Comparison of ENCODE assay signal across 8 mouse cellular contexts in the genomic region with DNA sequence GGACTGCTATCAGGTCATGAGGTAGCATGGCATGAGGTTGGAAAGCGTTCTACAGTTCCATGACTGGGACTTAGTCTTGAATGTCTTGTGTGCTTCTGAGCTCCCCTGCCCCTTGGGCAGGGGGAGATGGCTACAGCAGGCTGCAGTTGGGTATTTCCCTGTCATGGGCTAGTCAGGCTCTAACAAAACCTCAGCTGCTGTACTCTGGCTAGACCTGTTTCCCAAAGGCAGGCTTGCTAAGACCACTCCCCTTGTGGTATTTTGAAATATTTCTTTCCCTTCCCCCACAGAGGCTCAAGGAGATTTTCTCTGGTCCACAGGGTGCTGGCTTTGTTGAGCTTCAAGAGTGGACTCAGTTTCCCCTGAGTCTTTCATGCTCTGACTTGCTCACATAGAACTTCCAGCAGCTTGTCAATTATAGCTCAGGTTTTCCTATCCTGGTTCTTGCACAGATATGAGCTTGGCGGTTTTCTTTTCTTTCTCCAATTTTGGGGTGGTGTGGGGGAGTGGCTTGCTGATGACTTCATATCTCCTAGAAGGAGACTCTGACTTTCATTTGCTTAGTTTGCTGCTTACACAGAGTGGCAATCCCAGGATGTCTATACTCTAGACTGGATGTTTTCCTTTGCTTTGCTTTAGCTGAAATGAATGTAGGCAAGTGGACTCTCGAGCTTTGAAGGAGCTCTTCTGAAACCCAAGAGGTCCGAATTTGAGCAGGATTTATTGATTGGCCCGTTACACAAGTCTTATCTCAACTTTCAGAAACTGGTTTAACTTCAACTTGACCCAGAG.
"Had no signal": no experiment of that assay in that cellular context is flagged by ENCODE, and none has a peak within 500 bp of the region (broad histone marks: within the 10 kb centered on the region; RNA-seq: fewer than 3 reads in every experiment).

No protein-coding gene starts in this region.

- ATAC-seq: intestine, embryonic 15.5 days; liver, embryonic 12.5 days had no signal

- H3K4me1 ChIP-seq: intestine, embryonic 15.5 days; limb, embryonic 15.5 days; liver, embryonic 12.5 days; midbrain, embryonic 12.5 days had no signal

- H3K9me3 ChIP-seq: intestine, embryonic 15.5 days; limb, embryonic 15.5 days; midbrain, embryonic 12.5 days had no signal

- H3K27ac ChIP-seq: intestine, embryonic 15.5 days; limb, embryonic 15.5 days; liver, embryonic 12.5 days; midbrain, embryonic 12.5 days had no signal

- H3K4me2 ChIP-seq: intestine, embryonic 15.5 days; limb, embryonic 15.5 days; liver, embryonic 12.5 days; midbrain, embryonic 12.5 days had no signal

- H3K4me3 ChIP-seq: intestine, embryonic 15.5 days; limb, embryonic 15.5 days; liver, embryonic 12.5 days; midbrain, embryonic 12.5 days had no signal

- H3K9ac ChIP-seq: intestine, embryonic 15.5 days; limb, embryonic 15.5 days; liver, embryonic 12.5 days; midbrain, embryonic 12.5 days had no signal

- H3K36me3 ChIP-seq: intestine, embryonic 15.5 days; limb, embryonic 15.5 days; liver, embryonic 12.5 days; midbrain, embryonic 12.5 days had no signal

- H3K27me3 ChIP-seq: intestine, embryonic 15.5 days; limb, embryonic 15.5 days; liver, embryonic 12.5 days; midbrain, embryonic 12.5 days had no signal

- DNase-seq: kidney, adult 18-20 months; kidney, postnatal 10 days; right cerebral cortex, postnatal 14 days; thymus, postnatal 4 days had no signal
